Mouse (Mus musculus): ENCODE results near the gene Pdcd4. TPM values are rescaled to one million over a fixed set of nuclear protein-coding genes. Genes with fewer than 3 reads are reported as not detected.

Pdcd4 gene
- polyA plus RNA-seq, 1 experiment: 9.4 TPM

DNA sequence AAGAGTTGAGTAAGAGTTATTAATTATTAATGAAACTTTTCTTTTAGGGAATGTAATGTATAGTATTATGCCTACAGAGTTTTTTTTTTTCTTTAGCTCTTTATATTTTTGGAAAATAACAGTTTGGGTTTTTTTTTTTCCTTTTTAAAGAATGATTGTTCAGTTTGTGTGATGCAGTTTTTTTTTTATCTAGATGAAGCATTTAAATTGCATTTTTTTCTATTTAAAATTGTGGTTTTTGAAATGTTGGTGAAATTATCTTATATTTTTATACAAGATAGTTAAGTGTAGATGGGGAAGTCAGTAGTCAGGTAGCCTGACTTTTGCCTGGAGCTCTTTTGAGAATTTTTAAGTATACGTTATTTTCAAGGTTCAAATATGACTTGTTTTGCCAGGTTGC lies 34.7 kb downstream of the Pdcd4 start:
- WGBS: 92% methylated on average over 1 of the region's 1 CpGs
- Histone ChIP-seq H3K36me3 (ENCODE audit: control insufficient read depth, insufficient read depth, low read length) (peaks cover 45% of the 10 kb centered on the region), H3K27ac (ENCODE audit: insufficient read depth, low read length) (no peak overlapping the region), H3K4me1 (ENCODE audit: control insufficient read depth, insufficient read depth, insufficient read length) (no peaks in the 10 kb centered on the region), H3K4me3 (ENCODE audit: extremely low read depth, insufficient read depth, insufficient read length) (no peak overlapping the region), H3K27me3 (ENCODE audit: control insufficient read depth, insufficient read depth, low read length) (no peaks in the 10 kb centered on the region)
- no peak for DNase-seq (ENCODE audit: low read depth in 1 of 2, low spot score in 2 of 2)
- no peak for TF ChIP-seq CTCF (IDR thresholded peaks at IDR 0.05; ENCODE audit: extremely low read depth, insufficient read depth, insufficient read length, insufficient replicate concordance)
- no peak for TF ChIP-seq POLR2A (IDR thresholded peaks at IDR 0.05; ENCODE audit: low read depth, low read length)

DNA sequence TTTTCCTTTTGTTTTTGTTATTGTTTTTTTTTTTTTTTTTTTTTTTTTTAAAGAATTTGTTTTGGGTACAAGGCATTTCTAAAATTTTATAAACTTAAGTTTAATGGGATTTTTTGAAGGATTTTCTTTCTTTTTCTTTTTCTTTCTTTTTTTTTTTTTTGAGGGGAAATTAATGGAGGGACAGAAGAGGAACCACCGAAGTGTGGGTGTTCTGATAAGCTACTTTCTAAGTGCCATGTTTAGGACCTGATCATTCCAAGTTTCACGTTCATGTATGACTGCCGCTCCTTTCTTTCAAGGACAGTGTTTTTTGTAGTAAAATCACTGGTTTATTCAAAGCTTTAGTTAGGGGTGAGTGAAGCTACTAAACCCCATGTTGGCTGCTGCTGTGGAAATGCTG lies 37.2 kb downstream of the Pdcd4 start:
- Histone ChIP-seq H3K27me3 (ENCODE audit: control insufficient read depth, insufficient read depth, low read length) (no peaks in the 10 kb centered on the region), H3K36me3 (ENCODE audit: control insufficient read depth, insufficient read depth, low read length) (peaks cover 34% of the 10 kb centered on the region), H3K4me3 (ENCODE audit: extremely low read depth, insufficient read depth, insufficient read length) (no peak overlapping the region), H3K27ac (ENCODE audit: insufficient read depth, low read length) (no peak overlapping the region), H3K4me1 (ENCODE audit: control insufficient read depth, insufficient read depth, insufficient read length) (no peaks in the 10 kb centered on the region)
- TF ChIP-seq POLR2A (IDR thresholded peaks at IDR 0.05; ENCODE audit: low read depth, low read length): no peak
- TF ChIP-seq CTCF (IDR thresholded peaks at IDR 0.05; ENCODE audit: extremely low read depth, insufficient read depth, insufficient read length, insufficient replicate concordance): no peak
- no peak for DNase-seq (ENCODE audit: low read depth in 1 of 2, low spot score in 2 of 2)
- 67% methylated on average over 3 of the region's 3 CpGs for WGBS

- Histone ChIP-seq H3K36me3 (ENCODE audit: control insufficient read depth, insufficient read depth, low read length) (peaks cover 20% of the 10 kb centered on the region), H3K4me1 (ENCODE audit: control insufficient read depth, insufficient read depth, insufficient read length) (no peaks in the 10 kb centered on the region), H3K4me3 (ENCODE audit: extremely low read depth, insufficient read depth, insufficient read length) (no peak overlapping the region), H3K27ac (ENCODE audit: insufficient read depth, low read length) (no peak overlapping the region), H3K27me3 (ENCODE audit: control insufficient read depth, insufficient read depth, low read length) (no peaks in the 10 kb centered on the region)
- TF ChIP-seq POLR2A (IDR thresholded peaks at IDR 0.05; ENCODE audit: low read depth, low read length): no peak
- no peak for TF ChIP-seq CTCF (IDR thresholded peaks at IDR 0.05; ENCODE audit: extremely low read depth, insufficient read depth, insufficient read length, insufficient replicate concordance)
- DNase-seq (ENCODE audit: low read depth in 1 of 2, low spot score in 2 of 2): no peak
Measured at GRCm38 (mm10) chr19:53933050-53933449, 41.0 kb downstream of the Pdcd4 start.

DNA sequence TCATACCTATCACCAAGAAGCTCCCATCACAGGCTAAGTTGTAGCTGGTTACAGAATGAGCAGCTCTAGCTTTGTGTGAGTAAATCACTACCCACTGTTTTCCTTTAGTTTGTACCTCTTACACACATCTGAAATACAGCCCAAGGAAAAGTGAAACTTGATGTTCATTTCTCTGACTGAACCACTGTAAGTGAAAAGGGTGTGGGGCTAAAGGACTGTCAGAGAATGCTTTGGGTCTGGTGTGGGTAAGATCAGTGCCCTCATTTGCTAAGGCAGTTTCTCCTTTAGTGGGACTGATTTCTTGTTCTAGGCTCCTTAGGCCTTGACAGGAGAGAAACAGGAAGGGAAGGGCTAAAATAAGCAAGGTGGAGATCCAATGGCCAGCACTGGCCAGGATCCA lies 42.0 kb downstream of the Pdcd4 start:
- DNase-seq (ENCODE audit: low read depth in 1 of 2, low spot score in 2 of 2): no peak
- Histone ChIP-seq H3K27me3 (ENCODE audit: control insufficient read depth, insufficient read depth, low read length) (no peaks in the 10 kb centered on the region), H3K27ac (ENCODE audit: insufficient read depth, low read length) (no peak overlapping the region), H3K4me3 (ENCODE audit: extremely low read depth, insufficient read depth, insufficient read length) (no peak overlapping the region), H3K4me1 (ENCODE audit: control insufficient read depth, insufficient read depth, insufficient read length) (no peaks in the 10 kb centered on the region), H3K36me3 (ENCODE audit: control insufficient read depth, insufficient read depth, low read length) (peaks cover 16% of the 10 kb centered on the region)
- TF ChIP-seq CTCF (IDR thresholded peaks at IDR 0.05; ENCODE audit: extremely low read depth, insufficient read depth, insufficient read length, insufficient replicate concordance): no peak
- TF ChIP-seq POLR2A (IDR thresholded peaks at IDR 0.05; ENCODE audit: low read depth, low read length): no peak

- 84% methylated on average over 4 of the region's 4 CpGs for WGBS
- Histone ChIP-seq H3K27ac (ENCODE audit: insufficient read depth, low read length) (no peak overlapping the region), H3K4me1 (ENCODE audit: control insufficient read depth, insufficient read depth, insufficient read length) (no peaks in the 10 kb centered on the region; the same call in 1 of the 2 replicates), H3K36me3 (ENCODE audit: control insufficient read depth, insufficient read depth, low read length) (peaks cover 1% of the 10 kb centered on the region; the same call in 1 of the 2 replicates), H3K27me3 (ENCODE audit: control insufficient read depth, insufficient read depth, low read length) (no peaks in the 10 kb centered on the region), H3K4me3 (ENCODE audit: extremely low read depth, insufficient read depth, insufficient read length) (no peak overlapping the region)
- DNase-seq (ENCODE audit: low read depth in 1 of 2, low spot score in 2 of 2): no peak
- TF ChIP-seq POLR2A (IDR thresholded peaks at IDR 0.05; ENCODE audit: low read depth, low read length): no peak
- no peak for TF ChIP-seq CTCF (IDR thresholded peaks at IDR 0.05; ENCODE audit: extremely low read depth, insufficient read depth, insufficient read length, insufficient replicate concordance)
Measured at GRCm38 (mm10) chr19:53939467-53939866, 47.4 kb downstream of the Pdcd4 start.

- H3K27ac ChIP-seq (ENCODE audit: insufficient read depth, low read length): no peak overlapping the region
- H3K4me1 ChIP-seq (ENCODE audit: control insufficient read depth, insufficient read depth, insufficient read length): peaks cover 3% of the 10 kb centered on the region; the same call in 1 of the 2 replicates
- no peak for DNase-seq (ENCODE audit: low read depth in 1 of 2, low spot score in 2 of 2)
- H3K4me3 ChIP-seq (ENCODE audit: extremely low read depth, insufficient read depth, insufficient read length): no peak overlapping the region
- peaks cover 1% of the 10 kb centered on the region; the same call in 1 of the 2 replicates for H3K36me3 ChIP-seq (ENCODE audit: control insufficient read depth, insufficient read depth, low read length)
- H3K27me3 ChIP-seq (ENCODE audit: control insufficient read depth, insufficient read depth, low read length): no peaks in the 10 kb centered on the region
- WGBS: 84% methylated on average over 4 of the region's 4 CpGs
- no peak for TF ChIP-seq CTCF (IDR thresholded peaks at IDR 0.05; ENCODE audit: extremely low read depth, insufficient read depth, insufficient read length, insufficient replicate concordance)
- TF ChIP-seq POLR2A (IDR thresholded peaks at IDR 0.05; ENCODE audit: low read depth, low read length): no peak
Measured at GRCm38 (mm10) chr19:53941139-53941538, 49.1 kb downstream of the Pdcd4 start.

DNA sequence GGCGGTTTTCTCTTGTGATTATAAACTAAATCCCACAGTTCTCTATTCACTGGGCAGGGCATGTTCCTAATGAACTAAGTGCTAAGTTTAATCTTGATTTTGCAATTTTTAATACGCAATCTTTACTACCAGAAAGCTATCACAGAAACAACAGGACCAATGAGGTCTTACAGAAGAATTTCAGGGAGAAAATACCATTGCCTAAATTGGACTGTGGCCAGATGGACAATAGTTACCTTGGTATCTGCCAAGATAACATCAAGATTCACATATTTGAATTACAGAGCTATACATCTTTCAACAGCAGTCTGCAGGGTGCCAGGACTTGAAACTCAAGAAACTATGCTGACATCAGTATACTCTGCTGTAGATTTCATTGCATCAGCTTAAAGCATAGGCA lies 50.3 kb downstream of the Pdcd4 start:
- H3K36me3 ChIP-seq (ENCODE audit: control insufficient read depth, insufficient read depth, low read length): no peaks in the 10 kb centered on the region

More for the DNA sequence above, 50.3 kb downstream of the Pdcd4 start:
- no peak for DNase-seq (ENCODE audit: low read depth in 1 of 2, low spot score in 2 of 2)
- Histone ChIP-seq H3K27me3 (ENCODE audit: control insufficient read depth, insufficient read depth, low read length) (no peaks in the 10 kb centered on the region), H3K4me3 (ENCODE audit: extremely low read depth, insufficient read depth, insufficient read length) (no peak overlapping the region; the same call in 1 of the 2 replicates), H3K4me1 (ENCODE audit: control insufficient read depth, insufficient read depth, insufficient read length) (peaks cover 3% of the 10 kb centered on the region; the same call in 1 of the 2 replicates), H3K27ac (ENCODE audit: insufficient read depth, low read length) (no peak overlapping the region)
- no peak for TF ChIP-seq CTCF (IDR thresholded peaks at IDR 0.05; ENCODE audit: extremely low read depth, insufficient read depth, insufficient read length, insufficient replicate concordance)
- TF ChIP-seq POLR2A (IDR thresholded peaks at IDR 0.05; ENCODE audit: low read depth, low read length): no peak
- 90% methylated on average over 2 of the region's 2 CpGs for WGBS
